Mouse (Mus musculus) testis, adult 2 months (tissue): Measurements from ENCODE around the gene Kif18a. TPM values are rescaled to one million over a fixed set of nuclear protein-coding genes. Genes with fewer than 3 reads are reported as not detected.

Source experiments
- H3K27ac ChIP-seq: fragments of 200-500 bp; 2 replicates; pipeline ENCODE4 v1.5.1; 2012; ENCODE audit warnings: low read depth, low read length; ENCODE audit not compliant: control insufficient read depth, insufficient read depth
- H3K27me3 ChIP-seq: fragments of 200-500 bp; 2 replicates; pipeline ENCODE4 v1.6.1; 2012; ENCODE audit warnings: mild to moderate bottlenecking, low read length, moderate library complexity; ENCODE audit not compliant: control insufficient read depth, insufficient read depth
- H3K36me3 ChIP-seq: fragments of 200-500 bp; 2 replicates; pipeline ENCODE4 v1.6.1; 2012; ENCODE audit warnings: mild to moderate bottlenecking, low read length; ENCODE audit not compliant: control insufficient read depth, insufficient read depth
- H3K4me1 ChIP-seq: fragments of 200-500 bp; 2 replicates; pipeline ENCODE4 v1.6.1; 2012; ENCODE audit warnings: low read length; ENCODE audit not compliant: control insufficient read depth, insufficient read depth
- H3K4me3 ChIP-seq: fragments of 200-500 bp; 2 replicates; pipeline ENCODE4 v1.5.1; 2012; ENCODE audit warnings: low read depth, mild to moderate bottlenecking, low read length, moderate library complexity, mixed read lengths; ENCODE audit not compliant: control insufficient read depth
- CTCF ChIP-seq: fragments of 200-500 bp; IDR thresholded peaks from 2 replicates; pipeline ENCODE4 v1.5.1; 2012; ENCODE audit warnings: low read depth, mild to moderate bottlenecking, inconsistent platforms, low read length, moderate library complexity; ENCODE audit not compliant: control insufficient read depth, insufficient read depth, insufficient replicate concordance
- POLR2A ChIP-seq: fragments of 200-500 bp; IDR thresholded peaks from 2 replicates; pipeline ENCODE4 v1.6.1; 2012; ENCODE audit warnings: low read depth, mild to moderate bottlenecking, inconsistent platforms, low read length, moderate library complexity; ENCODE audit not compliant: control insufficient read depth
- polyA plus RNA-seq: library from polyadenylated mRNA; depleted of rRNA; stranded (reverse); fragments of >200 nt; gene quantifications from 2 replicates; pipeline ENCODE4 v1.2.3, GENCODE M21; 2012; rRNA removed

Gene Kif18a
- polyA plus RNA-seq, 1 experiment: 3.8 TPM

- Histone ChIP-seq H3K27me3 (no peaks in the 10 kb centered on the region), H3K4me1 (no peaks in the 10 kb centered on the region), H3K4me3 (no peak overlapping the region), H3K36me3 (no peaks in the 10 kb centered on the region), H3K27ac (no peak overlapping the region)
- TF ChIP-seq POLR2A (no peak), CTCF (no peak)
Observed at GRCm38 (mm10) chr2:109374881-109375280, 94.3 kb downstream of the Kif18a start.

GRCm38 (mm10) chr2:109384019-109384418 is 103.5 kb downstream of the Kif18a start:
- no peaks in the 10 kb centered on the region for H3K36me3 ChIP-seq
- no peak overlapping the region for H3K4me3 ChIP-seq
- H3K4me1 ChIP-seq: no peaks in the 10 kb centered on the region
- TF ChIP-seq POLR2A: no peak
- no peak for TF ChIP-seq CTCF
- H3K27me3 ChIP-seq: no peaks in the 10 kb centered on the region
- no peak overlapping the region for H3K27ac ChIP-seq

GRCm38 (mm10) chr2:109386211-109386610 is 105.7 kb downstream of the Kif18a start:
- no peak for TF ChIP-seq POLR2A
- no peak for TF ChIP-seq CTCF
- H3K36me3 ChIP-seq: no peaks in the 10 kb centered on the region
- no peaks in the 10 kb centered on the region for H3K4me1 ChIP-seq
- H3K27me3 ChIP-seq: no peaks in the 10 kb centered on the region
- no peak overlapping the region for H3K27ac ChIP-seq
- no peak overlapping the region for H3K4me3 ChIP-seq

- Histone ChIP-seq H3K27ac (no peak overlapping the region), H3K4me1 (no peaks in the 10 kb centered on the region), H3K27me3 (no peaks in the 10 kb centered on the region), H3K36me3 (no peaks in the 10 kb centered on the region), H3K4me3 (no peak overlapping the region)
- no peak for TF ChIP-seq POLR2A
- no peak for TF ChIP-seq CTCF
Observed at GRCm38 (mm10) chr2:109388733-109389132, 108.2 kb downstream of the Kif18a start.

GRCm38 (mm10) chr2:109389977-109390376 is 109.4 kb downstream of the Kif18a start:
- Histone ChIP-seq H3K27ac (no peak overlapping the region), H3K4me1 (no peaks in the 10 kb centered on the region), H3K4me3 (no peak overlapping the region), H3K36me3 (no peaks in the 10 kb centered on the region), H3K27me3 (no peaks in the 10 kb centered on the region)
- TF ChIP-seq POLR2A (no peak), CTCF (no peak)

Other genes starting within 250 kb of the Kif18a start
- 3.5 and 3.7 TPM in 2 replicates for gene Mettl15, start within 50 bp of the Kif18a start, polyA plus RNA-seq